Mouse (Mus musculus): ENCODE data around the gene Phlpp1. TPM values are rescaled to one million over a fixed set of nuclear protein-coding genes. Genes with fewer than 3 reads are reported as not detected.
"Not testable (repeated sequence)": the region's sequence is repeated elsewhere in the genome, so short reads cannot be mapped to it uniquely, and the experiment has no call there.

The Phlpp1 gene
- total RNA-seq, 2 experiments from 2014 or later = 9.1 to 11.0 TPM

DNA sequence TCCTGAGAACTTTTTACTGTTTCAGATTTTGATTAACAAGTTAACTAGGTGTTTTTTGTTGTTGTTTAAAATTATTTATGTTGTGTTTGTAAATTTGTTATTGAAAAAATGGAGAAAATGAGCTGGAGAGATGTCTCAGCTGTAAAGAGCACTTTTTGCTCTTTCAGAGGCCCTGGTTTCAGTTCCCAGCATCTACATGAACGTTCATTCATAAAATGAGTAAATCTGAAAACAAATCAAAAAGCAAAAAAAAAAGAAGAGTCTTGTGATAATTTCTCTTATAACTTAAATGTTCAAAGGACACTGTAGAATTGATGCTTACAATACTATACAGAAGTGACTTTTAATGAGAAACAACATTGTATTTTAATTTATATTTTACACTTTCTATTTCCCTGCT is 82.5 kb downstream of the Phlpp1 start:
- DNase-seq = no peak

GRCm38 (mm10) chr1:106257176-106257575 is 85.6 kb downstream of the Phlpp1 start:
- no peak for DNase-seq

DNA sequence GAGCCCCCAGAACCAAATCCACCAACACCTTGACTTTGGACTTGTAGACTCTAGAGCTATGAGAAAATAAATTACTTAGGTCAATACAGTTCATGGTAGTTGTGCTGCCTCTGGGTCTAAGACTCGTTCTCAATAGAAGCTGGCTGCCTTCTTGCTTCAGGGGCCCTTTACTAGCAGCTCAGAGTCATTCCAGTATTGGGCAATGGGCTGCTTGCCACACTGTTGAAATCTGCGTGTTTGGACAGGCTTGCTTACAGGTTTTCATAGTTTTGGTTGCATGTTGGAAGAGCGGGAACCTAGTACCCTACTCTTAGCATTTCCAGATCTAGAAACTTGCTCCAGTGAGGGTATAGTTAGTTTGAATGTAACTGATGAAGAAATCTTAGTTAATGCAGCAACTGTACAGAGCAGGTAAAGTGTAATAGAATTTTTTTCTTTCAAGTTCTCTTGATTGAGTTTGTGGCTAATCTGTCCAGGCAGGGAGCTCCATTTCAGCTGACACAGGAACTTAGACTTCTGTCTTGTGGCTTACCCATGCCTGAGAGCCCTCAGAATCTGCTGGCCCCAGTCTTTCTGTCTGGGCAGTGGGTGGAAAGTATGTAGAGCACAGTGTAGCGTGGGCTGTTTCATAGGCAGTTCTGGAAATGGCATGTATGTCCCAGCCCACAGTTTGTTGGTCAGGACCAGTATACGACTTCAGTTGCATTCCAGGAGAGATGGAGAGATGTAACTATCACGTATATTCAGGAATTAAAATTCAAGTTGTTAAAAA is 96.7 kb downstream of the Phlpp1 start:
- DNase-seq = no peak

- DNase-seq = no peak
Measured at GRCm38 (mm10) chr1:106269337-106269736, 97.8 kb downstream of the Phlpp1 start.

GRCm38 (mm10) chr1:106272916-106273315 is 101.4 kb downstream of the Phlpp1 start:
- DNase-seq = no peak

DNA sequence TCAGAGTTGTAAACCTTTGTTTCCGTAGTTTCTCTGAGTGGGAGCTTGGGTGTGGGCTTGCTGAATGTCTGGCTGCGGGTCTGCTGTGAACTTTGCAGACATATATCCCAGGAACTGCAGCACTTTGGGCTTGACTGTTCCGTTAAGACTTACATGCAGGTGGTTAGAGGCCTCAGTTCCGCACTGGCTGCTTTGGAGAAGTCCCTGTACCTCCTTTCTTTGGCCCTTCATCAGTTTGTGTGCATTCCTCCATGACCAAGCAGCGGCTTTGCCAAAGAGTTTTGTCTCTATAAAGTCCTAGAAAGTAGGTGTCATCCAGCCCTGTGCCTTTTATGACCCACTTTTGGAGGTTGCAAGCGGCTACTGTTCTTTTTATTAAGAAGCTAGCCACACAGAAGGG is 102.2 kb downstream of the Phlpp1 start:
- DNase-seq = no peak

GRCm38 (mm10) chr1:106274561-106275001 is 103.0 kb downstream of the Phlpp1 start:
- DNase-seq = no peak

DNA sequence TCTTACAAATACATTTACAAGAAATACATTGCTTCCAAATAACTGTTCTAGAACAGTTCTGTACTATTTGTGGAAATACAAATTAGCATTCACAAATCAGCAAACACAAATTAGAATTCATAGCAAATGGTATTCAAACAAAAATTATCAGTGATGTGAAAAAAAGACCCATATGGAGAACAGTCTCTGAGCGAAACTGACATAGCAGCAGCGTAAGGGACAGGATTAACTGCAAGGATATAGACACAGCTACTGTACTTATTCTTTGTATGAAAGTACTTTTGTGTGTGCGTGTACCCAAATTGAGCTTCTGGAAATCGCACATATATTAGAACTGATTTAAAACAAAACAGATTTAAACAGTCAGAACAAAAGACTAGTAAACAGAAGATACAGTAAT is 103.6 kb downstream of the Phlpp1 start:
- no peak for DNase-seq

- DNase-seq = no peak
Measured at GRCm38 (mm10) chr1:106275731-106276130, 104.2 kb downstream of the Phlpp1 start.

GRCm38 (mm10) chr1:106276824-106277223 is 105.3 kb downstream of the Phlpp1 start:
- DNase-seq = no peak

- DNase-seq = no peak
Measured at GRCm38 (mm10) chr1:106277286-106277685, 105.7 kb downstream of the Phlpp1 start.

DNA sequence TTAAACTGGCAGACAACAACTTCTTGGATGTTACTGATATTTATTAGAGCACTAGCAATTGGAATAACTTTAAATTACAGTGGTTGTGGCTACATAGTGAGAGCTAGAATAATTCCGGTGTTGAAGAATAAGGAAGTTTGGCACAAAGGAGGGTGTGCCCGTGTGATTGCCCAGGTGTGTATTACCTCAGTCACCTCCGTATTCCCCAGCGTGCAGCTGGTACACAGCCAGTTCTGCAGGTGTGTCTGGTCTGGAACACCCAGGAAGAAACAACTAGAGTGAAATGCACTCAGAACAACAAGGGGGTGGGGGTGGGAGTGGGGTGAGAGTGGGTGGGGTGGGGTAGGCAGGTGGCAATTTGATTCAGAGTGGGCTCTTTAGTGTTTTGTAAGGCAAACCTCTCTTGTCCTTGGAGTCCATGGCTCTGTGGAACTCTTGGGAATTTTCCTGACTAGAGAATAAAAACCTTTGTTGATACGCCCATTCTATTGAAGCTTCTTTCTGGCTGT is 107.1 kb downstream of the Phlpp1 start:
- no peak for DNase-seq

DNA sequence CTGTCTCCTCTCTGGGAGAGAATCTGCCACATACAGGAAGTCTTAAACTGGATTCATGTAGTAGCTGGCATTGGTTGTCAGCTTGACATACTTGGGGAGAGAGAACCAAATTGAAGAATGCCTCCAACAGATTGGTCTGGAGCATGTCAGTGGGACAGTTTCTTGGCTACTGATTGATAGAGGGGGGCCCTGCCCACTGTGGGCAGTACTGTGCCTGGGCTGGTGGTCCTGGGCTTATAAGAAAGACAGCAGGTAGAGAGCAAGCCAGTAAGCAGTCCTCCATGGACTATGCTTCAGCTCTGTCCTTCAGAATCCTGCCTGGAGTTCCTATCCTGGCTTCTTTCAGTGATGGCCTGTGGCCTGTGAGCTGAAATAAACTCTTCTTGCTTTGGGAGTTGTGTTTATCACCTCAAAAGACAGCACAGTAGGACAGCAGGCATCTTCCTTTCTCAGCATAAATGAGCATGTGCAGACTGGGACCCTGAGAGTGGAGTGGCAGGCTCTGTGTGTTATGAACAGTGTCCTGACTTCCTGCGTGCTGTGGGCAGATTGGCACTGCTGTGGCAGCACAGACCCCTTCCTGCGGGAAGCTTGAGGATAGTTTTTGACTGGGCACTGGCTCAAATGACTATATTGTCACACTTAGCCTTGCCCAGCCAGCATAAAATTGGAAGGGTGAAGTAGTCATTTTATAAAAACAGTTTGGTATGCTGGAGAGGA is 108.0 kb downstream of the Phlpp1 start:
- no peak for DNase-seq

- DNase-seq = no peak
Measured at GRCm38 (mm10) chr1:106280171-106280913, 108.8 kb downstream of the Phlpp1 start.

DNA sequence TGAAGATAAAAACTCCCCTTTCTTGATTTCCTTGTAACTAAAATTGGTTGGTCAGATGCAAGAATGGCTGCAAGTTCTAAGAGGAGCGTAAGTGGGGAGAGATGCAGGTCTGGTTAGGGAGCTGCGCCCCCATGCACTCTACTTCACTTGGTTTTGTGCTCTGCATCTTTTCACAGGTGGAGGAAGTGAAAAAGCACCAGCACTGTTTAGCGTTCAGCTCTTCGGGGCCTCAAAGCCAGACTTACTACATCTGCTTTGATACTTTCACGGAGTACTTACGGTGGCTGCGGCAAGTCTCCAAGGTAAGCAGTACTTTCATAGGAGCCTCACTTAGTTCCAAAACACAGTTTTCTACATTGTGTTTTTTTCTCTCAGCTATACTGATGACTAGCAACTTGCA is 115.3 kb downstream of the Phlpp1 start:
- no peak for DNase-seq

DNA sequence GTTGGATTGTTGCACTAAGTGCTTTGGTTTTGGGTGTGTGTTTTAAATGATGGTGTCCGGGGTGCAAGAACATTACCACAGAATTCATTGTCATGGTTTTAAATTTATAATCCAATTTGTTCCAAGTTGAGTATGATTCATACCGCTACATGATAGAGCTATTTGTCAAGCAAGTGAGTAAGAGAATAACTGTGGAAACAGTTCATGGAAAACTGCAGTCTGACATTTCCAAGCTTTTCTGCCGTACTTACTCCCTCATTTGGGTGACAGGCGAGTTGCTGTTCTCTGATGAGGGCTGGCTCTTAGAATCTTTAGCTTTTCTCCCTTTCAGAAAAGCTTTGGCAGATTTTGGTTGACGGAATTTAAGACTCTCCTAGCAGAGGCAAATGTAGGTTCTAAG is 117.5 kb downstream of the Phlpp1 start:
- DNase-seq = no peak

DNA sequence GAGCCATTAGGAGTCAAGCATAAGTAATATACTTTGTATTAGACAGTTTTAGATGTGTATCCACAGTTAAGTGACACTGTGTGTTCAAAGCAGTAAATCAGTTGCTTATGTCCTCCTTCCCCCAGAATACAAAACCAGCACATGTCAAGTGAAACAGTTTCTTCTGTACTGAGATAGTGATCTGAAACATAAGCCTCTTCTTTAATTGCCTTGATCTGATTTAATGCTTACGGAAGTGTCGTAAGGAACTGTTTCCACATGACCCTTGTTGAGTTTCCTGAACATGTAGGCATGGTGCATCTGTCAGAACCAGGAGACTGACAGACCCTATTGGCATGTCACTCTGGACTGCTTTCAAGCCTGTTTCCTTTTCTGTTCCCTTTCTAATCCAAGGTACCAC is 118.0 kb downstream of the Phlpp1 start:
- no peak for DNase-seq

GRCm38 (mm10) chr1:106309394-106310039 is 138.0 kb downstream of the Phlpp1 start:
- DNase-seq = no peak

- no peak for DNase-seq
Measured at GRCm38 (mm10) chr1:106310285-106310684, 138.7 kb downstream of the Phlpp1 start.

DNA sequence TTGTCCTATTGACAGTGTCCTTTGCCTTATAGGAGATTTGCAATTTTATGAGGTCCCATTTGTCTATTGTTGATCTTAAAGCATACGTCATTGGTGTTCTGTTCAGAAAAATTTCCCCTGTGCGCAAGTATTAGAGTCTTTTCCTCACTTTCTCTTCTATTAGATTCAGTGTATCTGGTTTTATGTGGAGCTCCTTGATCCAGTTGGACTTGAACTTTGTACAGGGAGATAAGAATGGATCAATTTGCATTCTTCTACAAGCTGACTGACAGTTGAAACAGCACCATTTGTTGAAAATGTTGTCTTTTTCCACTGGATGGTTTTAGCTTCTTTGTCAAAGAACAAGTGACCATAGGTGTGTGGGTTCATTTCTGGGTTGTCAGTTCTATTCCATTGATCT is 140.3 kb downstream of the Phlpp1 start:
- DNase-seq = not testable (repeated sequence)

GRCm38 (mm10) chr1:106314476-106314875 is 142.9 kb downstream of the Phlpp1 start:
- no peak for DNase-seq

GRCm38 (mm10) chr1:106316641-106317304 is 145.2 kb downstream of the Phlpp1 start:
- no peak for DNase-seq
